Mouse (Mus musculus): ENCODE data around the gene Tesc.

Tesc gene

DNA sequence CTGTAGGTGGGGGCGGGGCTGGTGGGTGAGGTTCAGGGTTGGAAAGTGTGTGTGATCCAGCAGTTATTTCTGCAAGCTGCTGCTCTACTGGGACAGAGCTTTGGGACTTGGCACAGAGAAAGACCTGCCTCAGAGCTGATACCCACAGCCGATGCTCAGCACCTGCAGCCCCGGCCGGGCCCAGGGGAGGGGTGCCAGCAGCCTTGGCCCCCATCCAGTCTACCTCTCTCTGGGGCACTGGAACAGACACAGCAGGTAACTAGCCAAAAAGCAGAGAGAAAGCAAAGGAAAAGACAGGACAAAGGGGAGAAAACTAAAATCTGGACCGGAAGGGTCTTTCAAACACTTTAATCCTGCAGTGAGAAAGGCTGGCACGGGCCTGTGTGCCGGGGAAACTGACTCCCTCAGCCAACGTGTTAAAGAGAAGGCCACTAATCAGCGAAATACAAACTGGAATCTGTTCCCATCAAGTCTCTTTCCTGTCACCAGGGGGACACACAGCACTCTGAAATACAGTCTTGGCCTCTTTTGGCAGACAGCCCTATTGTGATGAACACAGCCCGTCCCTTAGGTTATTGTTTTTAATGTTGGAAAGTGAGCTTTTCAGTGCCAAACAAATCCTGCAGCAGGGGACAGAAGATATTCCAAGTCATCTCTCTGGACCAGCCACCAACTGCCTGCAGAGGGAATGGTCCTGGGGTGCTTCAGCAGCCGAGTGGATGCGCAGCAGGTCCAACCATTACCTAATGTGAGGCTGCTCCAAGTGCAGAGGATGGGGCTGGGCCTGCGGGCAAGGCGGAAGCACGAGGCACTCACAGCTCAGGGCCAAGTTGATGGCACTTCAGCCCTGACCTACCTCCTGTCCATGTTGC is 49.4 kb downstream of the Tesc start:
- no peak for DNase-seq (ENCODE audit: low spot score in 2 of 2)

- DNase-seq (ENCODE audit: low spot score in 2 of 2) = no peak
Observed at GRCm38 (mm10) chr5:118078550-118078949, 51.0 kb downstream of the Tesc start.

DNA sequence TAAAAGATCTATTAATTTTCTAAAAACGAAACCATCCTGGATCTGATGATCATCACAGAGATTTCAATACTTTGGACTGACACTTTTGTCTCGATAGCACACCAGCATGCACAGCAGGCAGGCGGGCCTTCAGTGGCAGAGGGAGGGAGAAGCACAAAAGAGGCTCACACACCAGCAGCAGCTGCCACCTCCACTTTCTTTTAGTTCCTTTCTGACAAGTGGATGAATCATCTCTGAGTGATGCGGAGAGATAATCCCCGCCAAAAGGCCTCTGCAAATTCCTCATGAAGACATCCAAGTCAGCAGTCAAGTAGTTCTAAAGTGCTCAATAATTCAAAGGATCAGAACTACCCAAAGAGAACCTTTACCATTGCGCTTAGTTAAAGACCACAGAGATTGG is 51.8 kb downstream of the Tesc start:
- DNase-seq (ENCODE audit: low spot score in 2 of 2) = no peak

GRCm38 (mm10) chr5:118079839-118080250 is 52.3 kb downstream of the Tesc start:
- DNase-seq (ENCODE audit: low spot score in 2 of 2) = no peak

GRCm38 (mm10) chr5:118081374-118081949 is 53.9 kb downstream of the Tesc start:
- DNase-seq (ENCODE audit: low spot score in 2 of 2) = no peak

DNA sequence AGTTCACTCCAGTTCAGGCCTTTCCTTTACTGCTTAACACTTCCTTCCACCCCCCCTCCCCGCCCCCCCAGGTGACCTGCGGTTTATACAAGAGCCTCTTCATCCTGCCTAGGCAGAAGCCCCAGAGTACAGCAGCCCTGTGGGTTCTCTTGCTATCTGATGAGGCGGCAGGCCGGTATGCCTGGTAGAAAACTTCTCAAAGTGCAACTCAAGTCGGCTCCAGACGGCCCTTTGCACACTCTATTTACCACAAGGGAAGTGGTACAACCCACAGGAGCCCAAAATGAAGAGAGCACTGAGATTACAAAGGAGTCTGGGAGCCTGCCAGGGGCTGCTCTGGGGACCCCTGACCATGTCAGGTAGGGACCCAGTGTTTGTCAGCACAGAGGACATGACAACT is 54.5 kb downstream of the Tesc start:
- no peak for DNase-seq (ENCODE audit: low spot score in 2 of 2)

DNA sequence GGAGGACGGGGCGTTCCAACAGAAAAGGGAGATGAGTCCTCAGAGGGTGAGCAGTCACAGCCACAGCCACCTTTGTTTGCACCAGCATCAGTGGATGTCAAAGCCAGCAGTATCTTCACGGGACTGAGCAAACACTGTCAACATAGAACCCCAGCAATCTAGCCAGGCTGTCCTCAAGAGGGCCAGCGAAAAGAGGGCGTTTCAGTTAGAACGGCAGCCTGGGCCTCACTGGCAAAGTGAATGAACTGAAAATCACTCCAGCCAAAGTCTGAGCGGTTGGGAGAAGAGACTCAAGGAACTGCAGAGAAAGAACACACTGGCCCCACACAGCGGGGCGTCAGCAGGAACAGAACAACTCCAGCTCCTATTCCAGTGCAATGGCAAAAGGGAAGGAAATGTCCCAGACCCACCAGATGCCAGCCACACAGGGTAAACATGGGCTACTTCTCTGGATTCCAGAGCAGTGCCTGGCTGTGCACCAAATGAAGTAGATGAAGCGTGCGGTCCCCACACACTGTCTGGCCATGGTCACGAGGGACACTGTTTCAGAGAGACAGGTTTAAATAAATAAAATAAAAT is 55.6 kb downstream of the Tesc start:
- no peak for DNase-seq (ENCODE audit: low spot score in 2 of 2)

DNA sequence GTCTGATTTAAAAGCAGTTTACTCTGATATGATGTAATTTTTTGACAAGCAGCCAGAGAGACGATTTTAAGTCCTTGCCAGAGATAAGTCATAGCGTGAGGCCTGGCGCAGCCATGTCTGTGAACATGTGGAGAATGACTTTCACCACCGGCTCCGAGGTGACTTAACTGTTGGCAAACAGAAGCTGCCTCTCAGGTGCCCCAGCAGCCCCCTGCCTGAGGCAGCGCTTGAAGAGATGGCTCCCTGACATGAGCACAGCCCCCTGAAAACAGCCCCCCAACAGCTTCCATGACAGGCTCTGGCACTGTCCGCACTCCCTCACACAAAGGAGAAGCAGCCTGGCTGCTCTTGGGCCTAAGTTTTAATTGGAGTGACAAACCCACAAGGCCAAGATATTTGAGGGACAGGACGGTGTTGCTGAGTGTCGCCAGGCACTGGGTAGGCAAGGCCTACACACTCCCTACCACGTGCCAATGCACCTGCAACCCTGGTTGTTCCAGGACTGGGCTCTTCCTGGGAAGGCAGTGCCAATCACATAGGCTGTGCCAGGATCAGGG is 56.7 kb downstream of the Tesc start:
- no peak for DNase-seq (ENCODE audit: low spot score in 2 of 2)

GRCm38 (mm10) chr5:118085313-118085712 is 57.8 kb downstream of the Tesc start:
- DNase-seq (ENCODE audit: low spot score in 2 of 2) = no peak

GRCm38 (mm10) chr5:118086956-118087355 is 59.4 kb downstream of the Tesc start:
- no peak for DNase-seq (ENCODE audit: low spot score in 2 of 2)

- no peak for DNase-seq (ENCODE audit: low spot score in 2 of 2)
Observed at GRCm38 (mm10) chr5:118089102-118089501, 61.6 kb downstream of the Tesc start.

DNA sequence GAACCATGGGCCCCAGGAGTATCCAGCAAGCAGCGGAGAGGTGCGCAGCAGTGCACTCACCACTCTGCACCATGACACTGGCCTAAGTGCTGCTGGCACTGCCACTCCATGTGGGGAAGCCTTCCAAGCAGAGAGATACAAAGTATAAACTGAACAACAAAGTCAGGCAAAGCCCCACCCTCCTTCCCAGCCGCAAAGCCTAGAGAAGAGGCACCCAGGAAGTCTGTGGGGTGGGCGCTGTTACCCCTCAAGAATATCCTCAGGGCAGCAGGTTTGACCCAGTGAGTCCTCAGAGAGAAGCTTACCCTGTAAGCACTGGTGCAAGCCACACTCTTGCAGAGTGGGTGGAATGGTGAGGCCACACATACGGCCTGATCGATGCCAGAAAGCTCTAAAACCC is 62.6 kb downstream of the Tesc start:
- no peak for DNase-seq (ENCODE audit: low spot score in 2 of 2)

- DNase-seq (ENCODE audit: low spot score in 2 of 2) = peak; percentile 39 to 74
Observed at GRCm38 (mm10) chr5:118090837-118091236, 63.3 kb downstream of the Tesc start.

DNA sequence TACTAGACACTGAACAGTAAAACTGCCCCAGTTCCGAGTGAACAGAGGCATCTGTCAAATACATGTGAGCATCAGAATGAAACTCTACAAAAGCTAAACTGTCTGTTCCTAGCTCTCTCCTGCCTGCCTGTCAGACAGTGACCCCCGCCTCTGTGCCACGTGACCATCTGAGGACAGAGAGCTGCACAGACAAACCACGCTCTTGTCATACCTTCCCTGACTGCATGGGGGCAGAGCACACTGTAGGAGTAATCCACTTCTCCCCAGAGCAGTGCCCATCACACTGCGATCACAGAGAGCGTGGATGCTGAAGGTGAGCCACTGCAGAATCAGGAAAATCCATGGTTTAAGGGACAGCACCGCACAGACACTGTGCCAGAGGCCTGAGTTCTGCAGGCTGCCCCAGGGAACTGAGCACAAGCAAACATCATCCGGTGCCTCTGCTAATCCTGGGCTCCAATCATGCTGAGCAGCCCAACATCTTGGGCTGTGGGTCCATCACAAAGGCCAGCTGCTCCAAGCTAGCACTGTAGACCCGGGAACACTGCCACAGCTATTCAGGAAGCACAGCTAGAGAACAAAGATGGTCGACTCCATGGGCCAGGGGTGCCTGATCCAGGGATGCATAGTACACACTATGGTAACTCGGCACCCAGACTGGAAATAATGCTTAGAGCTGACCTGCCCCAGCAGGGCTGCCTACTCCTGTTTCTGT is 65.9 kb downstream of the Tesc start:
- no peak for DNase-seq (ENCODE audit: low spot score in 2 of 2)

- no peak for DNase-seq (ENCODE audit: low spot score in 2 of 2)
Observed at GRCm38 (mm10) chr5:118095433-118095832, 67.9 kb downstream of the Tesc start.

DNA sequence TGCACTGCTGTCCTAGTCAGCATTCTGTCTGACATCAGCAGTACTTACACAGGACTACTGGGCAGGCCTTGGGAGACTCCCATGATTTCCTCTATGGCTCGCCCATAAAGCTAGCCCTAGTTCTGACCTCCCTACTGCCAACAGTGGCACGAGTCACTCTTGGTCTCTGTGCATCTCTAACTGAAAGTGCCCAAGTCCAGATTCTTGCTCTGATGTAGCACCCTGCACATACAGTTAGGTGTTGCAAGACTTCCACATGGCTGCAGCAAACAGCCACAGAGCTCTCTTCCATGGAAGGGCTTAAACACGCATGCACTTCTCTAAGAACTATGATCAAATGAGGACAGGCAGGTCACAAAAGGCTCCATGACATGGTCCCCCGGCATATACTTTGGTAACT is 68.3 kb downstream of the Tesc start:
- no peak for DNase-seq (ENCODE audit: low spot score in 2 of 2)

- no peak for DNase-seq (ENCODE audit: low spot score in 2 of 2)
Observed at GRCm38 (mm10) chr5:118096317-118096716, 68.8 kb downstream of the Tesc start.

DNA sequence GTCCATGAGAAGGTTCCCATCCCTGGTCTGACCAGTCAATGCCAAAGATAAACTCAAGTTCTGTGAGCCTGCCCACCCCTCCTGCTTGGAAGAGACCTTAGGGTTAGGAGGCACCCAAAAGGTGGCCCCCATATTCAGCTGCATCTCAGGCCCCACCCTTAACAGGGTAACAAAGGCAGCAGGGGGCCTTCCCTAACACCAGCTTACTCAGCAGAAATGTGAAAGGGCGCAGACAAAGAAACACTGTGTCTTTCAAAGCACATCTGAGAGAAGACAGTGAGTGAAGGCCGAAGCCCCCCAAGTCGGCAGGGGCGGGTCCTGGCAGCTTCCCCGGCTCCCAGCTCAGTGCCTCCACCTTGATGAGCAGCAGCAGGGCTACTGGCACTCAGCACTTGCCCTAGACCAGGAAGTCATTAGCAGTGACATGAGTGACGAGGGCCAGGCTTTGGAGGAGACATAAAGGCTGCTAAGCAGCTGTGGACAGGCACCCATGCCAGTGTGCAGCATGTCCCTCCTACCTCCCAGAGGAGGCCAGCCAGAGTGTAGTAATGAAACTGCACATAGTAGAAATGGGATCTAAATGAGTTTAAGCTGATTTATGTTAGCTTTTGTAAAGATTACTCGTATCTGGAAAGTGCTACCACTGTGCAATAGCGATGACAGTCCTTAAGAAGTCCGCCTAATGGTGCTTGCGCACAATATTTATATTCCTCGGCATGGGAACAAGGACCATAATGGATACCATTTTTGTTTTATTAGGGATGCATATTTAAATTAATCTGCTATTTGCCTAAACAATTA is 71.7 kb downstream of the Tesc start:
- DNase-seq (ENCODE audit: low spot score in 2 of 2) = no peak

- no peak for DNase-seq (ENCODE audit: low spot score in 2 of 2)
Observed at GRCm38 (mm10) chr5:118099870-118100478, 72.4 kb downstream of the Tesc start.

DNA sequence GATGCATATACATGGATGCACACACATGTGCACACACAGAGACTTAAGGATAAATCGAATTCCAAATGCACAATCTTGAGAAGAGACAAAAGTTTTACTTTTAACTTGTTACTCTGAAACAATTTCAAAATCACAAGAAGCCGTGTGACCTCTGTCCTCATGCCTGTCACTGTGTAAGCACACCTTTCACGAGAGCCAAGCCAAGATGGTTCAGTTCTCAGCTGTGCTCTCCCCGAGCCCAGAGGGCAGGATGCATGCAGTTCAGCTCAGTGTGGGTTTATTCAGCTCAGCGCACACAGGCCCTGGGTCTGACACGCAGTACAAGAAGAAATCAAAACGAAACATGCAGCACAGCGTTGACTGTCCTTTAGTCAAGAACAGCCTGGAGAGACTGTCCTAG is 78.0 kb downstream of the Tesc start:
- DNase-seq (ENCODE audit: low spot score in 2 of 2) = no peak

DNA sequence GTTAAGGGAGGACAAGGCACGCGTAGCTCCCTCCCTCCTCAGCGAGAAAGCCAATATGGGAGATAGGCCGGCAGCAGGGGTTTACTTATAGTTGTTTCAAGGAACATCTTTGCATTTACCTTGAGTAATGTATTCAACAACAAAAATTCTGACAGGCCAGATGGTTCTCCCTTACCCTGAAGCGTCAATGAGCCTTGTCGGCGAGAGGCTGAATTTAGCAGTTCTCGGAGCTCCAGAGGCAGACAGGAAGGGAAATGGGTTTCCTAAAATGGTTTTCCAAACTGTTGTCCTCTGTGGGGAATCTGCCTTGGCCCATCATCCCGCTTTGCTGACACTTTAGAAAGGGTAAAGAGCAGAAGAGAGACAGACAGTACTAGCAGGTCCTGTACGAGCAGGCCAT is 79.1 kb downstream of the Tesc start:
- no peak for DNase-seq (ENCODE audit: low spot score in 2 of 2)
